Mouse (Mus musculus) liver, postnatal 0 days (tissue): ENCODE data around the gene Smim13.

Source experiments
- CTCF ChIP-seq: sonication (generic); IDR thresholded peaks from 2 replicates; pipeline ENCODE4 v1.5.1; 2016; ENCODE audit warnings: antibody characterized with exemption, low read depth
- EP300 ChIP-seq: IDR thresholded peaks from 2 replicates; pipeline ENCODE4 v1.6.1; 2016; ENCODE audit warnings: antibody characterized with exemption, low read depth, mild to moderate bottlenecking

DNA sequence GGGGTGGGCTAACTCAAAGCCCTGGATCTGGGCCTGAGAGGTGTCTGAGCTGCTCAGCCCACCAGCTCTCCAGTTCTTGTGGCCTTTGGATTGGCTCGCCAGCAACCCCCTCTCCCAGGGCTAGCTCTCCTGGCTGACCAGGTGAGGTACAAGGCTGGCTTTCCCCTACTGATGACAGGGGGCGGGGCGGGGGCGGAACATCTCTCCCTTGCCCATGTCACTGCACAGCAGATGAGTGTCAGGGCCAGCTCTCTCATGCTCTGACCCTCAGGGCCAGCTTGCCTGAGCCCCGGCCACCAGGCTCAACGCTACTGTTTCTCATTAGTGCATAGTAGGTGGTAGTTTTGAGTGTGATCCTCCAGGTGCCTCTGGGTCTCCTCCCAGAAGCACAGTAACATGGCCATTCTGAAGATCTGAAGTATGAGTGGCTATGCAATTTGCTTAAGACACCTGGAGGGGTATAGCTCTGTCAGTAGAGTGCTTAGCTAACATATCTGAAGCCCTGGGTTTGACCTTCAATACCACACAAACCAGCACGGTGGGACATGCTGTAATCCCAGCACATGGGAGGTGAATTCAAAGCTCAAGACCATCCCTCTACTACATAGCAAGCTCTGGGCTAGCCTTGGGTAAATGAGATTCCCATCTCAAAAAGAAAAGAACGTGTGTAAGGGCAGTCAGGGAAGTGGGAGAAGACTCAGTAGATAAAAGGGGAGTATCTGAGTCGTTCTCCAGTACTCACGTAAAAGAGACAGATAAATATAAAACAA, 11.4 kb upstream of the Smim13 start:
- TF ChIP-seq CTCF (no peak), EP300 (no peak)
